Mouse (Mus musculus) heart, postnatal 25 days (tissue): ENCODE measurements at regions not wholly inside any gene's neighbourhood (a gene's known extent, or its start where the extent isn't known, plus 50 kb on each side); places are given as distances from the start of the nearest gene placed in this dataset.

ENCODE experiments used
- DNase-seq: peaks from one replicate; pipeline ENCODE4 v3.0.0; 2022; ENCODE audit warnings: low spot score
- intact Hi-C: fragments of 180-260 bp; cut with DNase I; formaldehyde crosslinking; loops from one replicate; pipeline ENCODE4 v1.15.1; 2025

GRCm38 (mm10) chr3:52652476-52652870, 364.6 kb downstream of the Cog6 start:
- intact Hi-C loops: no loop called here
- DNase-seq: no peak

GRCm38 (mm10) chr3:52651862-52652475, 365.1 kb downstream of the Cog6 start:
- intact Hi-C loops: no loop called here
- no peak for DNase-seq

- intact Hi-C loops: no loop called here
- DNase-seq: no peak
Measured at GRCm38 (mm10) chr3:52650071-52650470, 367.0 kb downstream of the Cog6 start.

DNA sequence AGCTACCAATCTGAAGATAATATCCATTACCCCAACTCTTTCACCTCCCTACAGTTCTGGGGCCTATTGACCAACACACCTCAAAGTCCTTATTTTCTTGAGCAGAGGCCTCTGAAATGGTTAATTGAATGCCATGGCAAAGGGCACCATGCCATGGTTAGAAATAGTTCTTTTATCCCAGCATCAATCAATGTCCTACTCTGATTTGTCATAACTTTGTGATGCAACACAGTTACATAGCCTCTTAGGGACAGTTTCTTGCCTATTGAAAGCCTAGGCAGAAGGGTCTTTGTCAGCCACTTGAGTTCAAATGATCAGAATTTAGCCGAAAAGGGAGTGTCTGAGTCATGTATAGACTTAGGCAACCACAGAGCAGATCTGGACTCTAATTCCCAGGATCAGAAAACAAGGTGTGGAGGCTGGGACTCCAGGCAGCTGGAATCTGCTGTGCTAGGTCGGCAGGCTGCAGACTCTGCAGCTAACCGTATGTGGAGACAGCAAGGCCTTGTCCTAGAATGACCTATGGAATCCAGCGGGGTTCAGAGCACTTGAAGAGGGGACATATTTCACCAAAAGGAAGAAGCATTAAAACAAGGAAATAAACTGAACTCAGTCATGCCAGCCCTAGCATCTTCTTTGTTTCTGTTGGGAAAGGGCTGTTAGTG, 368.1 kb downstream of the Cog6 start:
- DNase-seq: no peak
- intact Hi-C loops: no loop called here

DNA sequence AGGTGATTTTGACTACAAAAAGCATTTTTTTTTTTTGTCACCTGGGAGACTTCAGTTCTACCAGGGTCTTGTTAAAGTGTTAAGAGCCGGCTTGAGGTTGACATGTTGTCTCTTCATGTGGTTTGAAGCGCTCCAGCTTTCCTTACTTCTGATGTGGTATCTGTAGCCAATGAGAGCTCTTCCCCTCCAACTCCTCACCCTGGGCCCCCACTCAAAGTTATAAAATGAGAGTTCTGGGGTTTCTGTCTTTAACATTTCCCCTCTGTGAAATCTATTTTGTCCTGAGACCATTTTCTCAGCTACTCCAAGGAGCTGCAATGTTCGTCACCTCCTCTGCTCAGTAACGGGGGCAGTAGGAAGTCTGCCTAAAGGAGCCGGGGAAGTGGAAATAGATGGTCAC, 369.1 kb downstream of the Cog6 start:
- DNase-seq: no peak
- intact Hi-C loops: no loop called here

GRCm38 (mm10) chr3:52647161-52647692, 369.8 kb downstream of the Cog6 start:
- intact Hi-C loops: no loop called here
- no peak for DNase-seq

- intact Hi-C loops: no loop called here
Measured at GRCm38 (mm10) chr3:52645156-52645555, 371.9 kb downstream of the Cog6 start.

GRCm38 (mm10) chr3:52644178-52645128, 372.6 kb downstream of the Cog6 start:
- intact Hi-C loops: loop anchor here (5.0 kb wide), 5 partner anchors 38 to 382 kb away; no protein-coding TSS in a partner anchor
- no peak for DNase-seq

More at GRCm38 (mm10) chr3:52645156-52645555, 371.9 kb downstream of the Cog6 start:
- DNase-seq: no peak

GRCm38 (mm10) chr3:52643796-52644177, 373.2 kb downstream of the Cog6 start:
- no peak for DNase-seq
- intact Hi-C loops: loop anchor here (5.0 kb wide), 5 partner anchors 39 to 381 kb away; no protein-coding TSS in a partner anchor

- DNase-seq: no peak
- intact Hi-C loops: loop anchor here (5.0 kb wide), 5 partner anchors 39 to 381 kb away; no protein-coding TSS in a partner anchor
Measured at GRCm38 (mm10) chr3:52643100-52643551, 373.9 kb downstream of the Cog6 start.

DNA sequence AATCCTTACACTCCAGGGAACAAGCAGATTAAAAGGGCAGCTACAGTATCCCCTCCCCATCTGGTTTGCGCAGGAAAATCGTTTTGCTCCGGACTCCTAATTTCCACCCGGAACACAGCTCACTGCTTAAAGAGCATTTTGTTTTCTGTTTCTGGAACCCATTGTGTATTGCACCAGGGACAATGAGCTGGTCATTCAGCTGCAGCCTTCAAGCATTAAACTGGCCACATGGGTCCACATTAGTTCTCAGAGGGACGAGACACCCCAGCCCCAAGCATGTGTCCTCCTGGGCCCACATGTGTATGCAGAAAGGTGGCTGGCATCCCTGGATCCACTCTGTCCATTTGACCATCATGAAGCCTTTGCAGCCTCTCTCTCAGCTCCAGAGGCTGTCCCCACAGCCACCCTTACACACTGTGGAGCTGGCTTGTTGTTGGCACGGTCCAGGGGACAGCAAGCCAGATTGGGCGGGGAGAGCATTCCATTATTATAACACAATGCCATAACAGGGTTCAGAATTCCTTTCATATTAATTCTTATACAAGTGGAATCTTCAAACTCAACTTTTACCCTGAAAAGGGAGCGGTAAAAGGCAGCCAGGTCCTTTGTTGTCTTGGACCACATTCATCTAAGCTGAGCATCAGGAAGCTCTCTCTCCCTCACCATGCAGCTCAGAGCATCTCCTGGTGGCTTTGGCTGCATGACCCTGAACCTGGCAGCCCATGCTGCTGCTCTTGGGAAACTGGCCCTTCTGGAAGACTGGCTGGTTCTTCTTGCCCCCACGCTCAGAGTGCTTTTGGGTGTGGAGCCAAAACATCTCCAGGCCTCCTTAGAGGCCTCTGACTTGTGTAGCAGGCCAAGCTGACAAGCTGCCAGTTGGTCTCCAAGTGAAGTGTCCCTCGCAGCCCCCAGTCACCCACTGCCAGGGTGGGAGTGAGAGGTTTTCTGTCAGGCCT, 373.4 kb downstream of the Foxo1 start:
- DNase-seq: peak; percentile 60
- intact Hi-C loops: loop anchor here (5.0 kb wide), 5 partner anchors 41 to 379 kb away; no protein-coding TSS in a partner anchor

DNA sequence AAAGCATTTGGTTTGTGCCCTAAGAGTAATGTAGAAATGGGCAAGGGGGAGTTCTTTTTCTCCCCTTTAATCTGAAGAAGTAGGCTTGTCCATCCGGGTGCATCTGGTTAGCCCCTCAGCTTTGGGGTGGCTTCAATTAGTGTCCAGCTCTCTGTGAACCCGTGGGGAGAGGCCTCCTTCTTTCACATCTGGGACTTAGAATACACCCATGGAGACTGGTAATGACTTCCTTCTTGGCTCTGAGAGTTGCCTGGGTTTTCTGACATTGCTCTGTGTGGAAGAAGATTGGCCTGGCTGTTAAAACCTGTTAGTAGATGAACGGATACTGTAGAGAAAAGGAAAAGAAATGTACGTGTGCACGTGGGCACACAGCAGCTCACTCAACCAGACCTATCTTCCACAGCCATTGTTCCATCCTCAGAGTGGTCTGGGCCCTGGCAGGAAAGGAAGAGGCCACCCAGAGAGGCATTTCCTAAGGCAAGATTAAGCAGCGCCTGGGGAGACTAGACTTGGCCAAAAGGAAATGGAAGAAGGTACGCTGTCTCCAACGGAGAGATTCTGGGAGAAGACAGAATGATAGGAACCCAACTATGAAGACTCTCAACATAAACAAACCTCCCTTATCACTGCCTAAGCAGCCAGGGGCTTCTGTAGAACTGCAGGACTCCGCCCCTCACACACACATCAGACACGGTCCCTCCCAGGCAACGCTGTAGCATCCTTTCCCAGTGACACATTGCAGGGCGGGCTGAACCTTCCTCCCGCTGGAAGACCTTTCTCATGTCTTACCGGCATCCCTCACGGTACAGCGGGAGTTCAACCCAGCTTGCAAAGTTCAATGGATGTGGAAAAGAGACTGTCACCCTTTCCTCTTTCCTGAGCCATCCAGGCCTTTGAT, 372.4 kb downstream of the Foxo1 start:
- intact Hi-C loops: loop anchor here (5.0 kb wide), 5 partner anchors 42 to 378 kb away; no protein-coding TSS in a partner anchor
- no peak for DNase-seq

- intact Hi-C loops: no loop called here
- DNase-seq: no peak
Measured at GRCm38 (mm10) chr3:52638816-52639215, 370.7 kb downstream of the Foxo1 start.

GRCm38 (mm10) chr3:52634353-52634752, 366.2 kb downstream of the Foxo1 start:
- DNase-seq: no peak
- intact Hi-C loops: loop anchor here (5.0 kb wide), 1 partner anchor 123 kb away; no protein-coding TSS in a partner anchor

GRCm38 (mm10) chr3:52633491-52634100, 365.5 kb downstream of the Foxo1 start:
- no peak for DNase-seq
- intact Hi-C loops: loop anchor here (5.0 kb wide), 1 partner anchor 124 kb away; no protein-coding TSS in a partner anchor

DNA sequence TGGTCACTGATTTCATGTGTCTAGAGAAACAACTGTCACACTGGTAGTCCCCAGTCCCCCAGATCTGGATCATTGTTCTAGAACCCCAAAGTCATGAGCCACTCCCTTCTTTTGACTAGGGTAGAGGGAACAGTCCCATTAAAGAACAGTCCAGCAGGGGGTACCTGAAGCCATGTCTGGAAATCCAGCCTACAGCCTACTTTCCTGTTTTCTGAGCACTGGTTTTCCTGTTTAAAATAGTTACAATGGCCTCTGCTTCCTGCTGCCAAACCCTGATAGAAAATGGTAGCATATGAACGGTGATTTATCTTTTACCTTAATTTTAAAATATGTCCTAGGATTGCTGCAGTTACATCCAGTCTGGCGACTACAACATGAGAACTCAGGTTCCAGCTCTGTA, 364.5 kb downstream of the Foxo1 start:
- intact Hi-C loops: loop anchor here (5.0 kb wide), 1 partner anchor 125 kb away; no protein-coding TSS in a partner anchor
- DNase-seq: no peak

- intact Hi-C loops: loop anchor here (5.0 kb wide), 1 partner anchor 127 kb away; no protein-coding TSS in a partner anchor
- DNase-seq: no peak
Measured at GRCm38 (mm10) chr3:52630209-52630608, 362.1 kb downstream of the Foxo1 start.
